8 mouse cellular contexts compared by ENCODE assay signal in genomic region chr4:109173369-109173768, GRCm38 (mm10). TPM values are rescaled to one million over a fixed set of nuclear protein-coding genes. Genes with fewer than 3 reads are reported as not detected.
A peak's percentile ranks its signal among the peaks of the same experiment; 100 is the strongest.
DNase-seq lines count a peak whose midpoint lies in the region; ATAC-seq lines count a peak whose summit lies in the region.
"Had no signal": no experiment of that assay in that cellular context is flagged by ENCODE, and none has a peak within 500 bp of the region (broad histone marks: within the 10 kb centered on the region; RNA-seq: fewer than 3 reads in every experiment).

No protein-coding gene starts in this region.

- H3K36me3 ChIP-seq in embryonic facial prominence, embryonic 11.5 days (replicated peaks; ENCODE audit: control insufficient read depth, insufficient read depth, low read depth, low read length), result no peaks in the 10 kb centered on the region
- H3K36me3 ChIP-seq in hindbrain, embryonic 10.5 days, result peaks cover 10% of the 10 kb centered on the region; the same call in 1 of the 2 replicates
- H3K36me3 ChIP-seq in midbrain, embryonic 14.5 days (ENCODE audit: control insufficient read depth, insufficient read depth, low read length), result no peaks in the 10 kb centered on the region

- no peak overlapping the region for H3K27ac ChIP-seq in embryonic facial prominence, embryonic 11.5 days (replicated peaks; ENCODE audit: low read depth, low read length)
- peak overlapping the region; percentile 17 for H3K27ac ChIP-seq in hindbrain, embryonic 10.5 days
- peak overlapping the region; percentile 79 for H3K27ac ChIP-seq in midbrain, embryonic 14.5 days (replicated peaks; ENCODE audit: low read depth, low read length)

- H3K27me3 ChIP-seq in embryonic facial prominence, embryonic 11.5 days (ENCODE audit: control insufficient read depth, insufficient read depth, low read length), result no peaks in the 10 kb centered on the region
- no peaks in the 10 kb centered on the region for H3K27me3 ChIP-seq in hindbrain, embryonic 10.5 days (ENCODE audit: insufficient read depth, poor library complexity, severe bottlenecking)
- H3K27me3 ChIP-seq in midbrain, embryonic 14.5 days (ENCODE audit: control insufficient read depth, insufficient read depth, low read length), result no peaks in the 10 kb centered on the region

- H3K4me1 ChIP-seq in embryonic facial prominence, embryonic 11.5 days (ENCODE audit: control insufficient read depth, insufficient read depth, low read length), result no peaks in the 10 kb centered on the region
- peaks cover 15% of the 10 kb centered on the region; the same call in 1 of the 2 replicates for H3K4me1 ChIP-seq in hindbrain, embryonic 10.5 days (replicated peaks)
- H3K4me1 ChIP-seq in midbrain, embryonic 14.5 days (ENCODE audit: control insufficient read depth, insufficient read depth, low read length), result peaks cover 16% of the 10 kb centered on the region

- no peak for ATAC-seq in embryonic facial prominence, embryonic 11.5 days (replicated peaks; ENCODE audit: insufficient number of reproducible peaks, low FRiP score, low TSS enrichment, low read depth)
- ATAC-seq in midbrain, embryonic 14.5 days (ENCODE audit: low FRiP score, low TSS enrichment), result no peak
- ATAC-seq in granulocyte monocyte progenitor cell, adult 5-6 weeks (replicated peaks; ENCODE audit: poor library complexity, severe bottlenecking), result no peak
- no peak for ATAC-seq in erythroblast, adult 5-6 weeks (replicated peaks; ENCODE audit: low FRiP score, poor library complexity, severe bottlenecking)

- no peak overlapping the region for H3K4me2 ChIP-seq in embryonic facial prominence, embryonic 11.5 days (ENCODE audit: low read depth, low read length)
- H3K4me2 ChIP-seq in midbrain, embryonic 14.5 days (ENCODE audit: low read length), result peak overlapping the region; percentile 28

- peak; percentile 16 for DNase-seq in adipocyte (ENCODE audit: low spot score)
- peak; percentile 16 for DNase-seq in embryonic facial prominence, embryonic 11.5 days (ENCODE audit: low spot score)
- no peak for DNase-seq in hindbrain, embryonic 10.5 days (ENCODE audit: low spot score)
- DNase-seq in midbrain, embryonic 14.5 days, result peak; percentile 38
- no peak for DNase-seq in B cell, adult 2 months
- DNase-seq: liver had no signal

- H3K4me3 ChIP-seq in embryonic facial prominence, embryonic 11.5 days (ENCODE audit: low read depth, low read length), result no peak overlapping the region
- H3K4me3 ChIP-seq in hindbrain, embryonic 10.5 days, result no peak overlapping the region
- H3K4me3 ChIP-seq in midbrain, embryonic 14.5 days (replicated peaks; ENCODE audit: low read depth, low read length), result no peak overlapping the region

- WGBS in embryonic facial prominence, embryonic 11.5 days, result 56% methylated on average over 4 of the region's 4 CpGs
- 70% methylated on average over 4 of the region's 4 CpGs for WGBS in hindbrain, embryonic 10.5 days
- 51% methylated on average over 4 of the region's 4 CpGs for WGBS in midbrain, embryonic 14.5 days

- no peaks in the 10 kb centered on the region for H3K9me3 ChIP-seq in embryonic facial prominence, embryonic 11.5 days (replicated peaks; ENCODE audit: control insufficient read depth, low read length)
- H3K9me3 ChIP-seq in hindbrain, embryonic 10.5 days, result no peaks in the 10 kb centered on the region
- no peaks in the 10 kb centered on the region for H3K9me3 ChIP-seq in midbrain, embryonic 14.5 days (ENCODE audit: control insufficient read depth, low read length)

- no peak overlapping the region for H3K9ac ChIP-seq in embryonic facial prominence, embryonic 11.5 days (replicated peaks; ENCODE audit: low read length)
- H3K9ac ChIP-seq in midbrain, embryonic 14.5 days (replicated peaks; ENCODE audit: low read length), result peak overlapping the region; percentile 34; the same call in 1 of the 2 replicates

RNA-seq across cellular contexts. Expression of gene Osbpl9, which starts 28.7 kb away (rescaled TPM):
- polyA plus RNA-seq in embryonic facial prominence, embryonic 11.5 days (2014; fragmentation: Nextera tagmentation; extraction: Ambion mirVana), result 80.7 and 81.0 TPM in 2 replicates
- 59.5 and 66.7 TPM in 2 replicates for polyA plus RNA-seq in hindbrain, embryonic 10.5 days (2016; fragmentation: Nextera tagmentation; extraction: Ambion mirVana)
- 61.9 and 81.1 TPM in 2 replicates for polyA plus RNA-seq in midbrain, embryonic 14.5 days (2014; fragmentation: Nextera tagmentation; extraction: Ambion mirVana)
- 44.6 and 46.0 TPM in 2 replicates for total RNA-seq in granulocyte monocyte progenitor cell, adult 5-6 weeks (2014; fragmentation: Nextera tagmentation)
- 62.0 and 64.7 TPM in 2 replicates for total RNA-seq in granulocyte monocyte progenitor cell, adult 5-6 weeks (2017)
- 54.8 and 76.5 TPM in 2 replicates for total RNA-seq in erythroblast, adult 5-6 weeks (2015; ENCODE audit: low replicate concordance)
- total RNA-seq in erythroblast, adult 5-6 weeks (2017; ENCODE audit: low replicate concordance), result 33.3 and 46.8 TPM in 2 replicates

Comparison
In these comparisons a context has a peak if more than half of its experiments do, and no peak if none do; other contexts are left out.
1. DNase-seq: peak in adipocyte (single experiment), embryonic facial prominence, embryonic 11.5 days (single experiment) and midbrain, embryonic 14.5 days (single experiment); none in hindbrain, embryonic 10.5 days (single experiment) and B cell, adult 2 months (0 of 2).